Mouse (Mus musculus) liver, adult 2 months (tissue): ENCODE data around the gene Rab31. TPM values are rescaled to one million over a fixed set of nuclear protein-coding genes. Genes with fewer than 3 reads are reported as not detected.

ENCODE experiments used
- DNase-seq: peaks from one replicate; pipeline ENCODE4 v3.0.0-alpha.2; 2011; ENCODE audit warnings: low read depth, low spot score; ENCODE audit errors: extremely low read depth
- H3K27ac ChIP-seq: fragments of 200-500 bp; replicated peaks from 2 replicates; pipeline ENCODE4 v1.5.1; 2012; ENCODE audit warnings: low read depth, mild to moderate bottlenecking, control low read depth, inconsistent platforms, low read length; ENCODE audit not compliant: insufficient read depth
- H3K27me3 ChIP-seq: fragments of 200-500 bp; 2 replicates; pipeline ENCODE4 v1.6.1; 2012; ENCODE audit warnings: mild to moderate bottlenecking, moderate library complexity, low read length, inconsistent platforms; ENCODE audit not compliant: control insufficient read depth, insufficient read depth
- H3K36me3 ChIP-seq: fragments of 200-500 bp; 2 replicates; pipeline ENCODE4 v1.6.1; 2012; ENCODE audit warnings: low read length, inconsistent platforms; ENCODE audit not compliant: control insufficient read depth, insufficient read depth
- H3K4me1 ChIP-seq: fragments of 200-500 bp; 2 replicates; pipeline ENCODE4 v1.6.1; 2011; ENCODE audit warnings: low read length; ENCODE audit not compliant: control insufficient read depth, insufficient read depth
- H3K4me3 ChIP-seq: fragments of 200-500 bp; 2 replicates; pipeline ENCODE4 v1.5.1; 2011; ENCODE audit warnings: low read depth, mild to moderate bottlenecking, control low read depth, low read length, moderate library complexity; ENCODE audit not compliant: insufficient read depth
- H3K79me2 ChIP-seq: fragments of 200-500 bp; 2 replicates; pipeline ENCODE4 v1.6.1; 2012; ENCODE audit warnings: inconsistent platforms, mild to moderate bottlenecking, low read length, moderate library complexity; ENCODE audit not compliant: control insufficient read depth, insufficient read depth
- H3K9ac ChIP-seq: fragments of 200-500 bp; 2 replicates; pipeline ENCODE4 v1.6.1; 2012; ENCODE audit warnings: low read depth, mild to moderate bottlenecking, control low read depth, inconsistent platforms, low read length
- CTCF ChIP-seq: fragments of 200-500 bp; IDR thresholded peaks from 2 replicates; pipeline ENCODE4 v1.5.1; 2011; ENCODE audit warnings: low read depth, low read length, control low read depth
- POLR2A ChIP-seq: fragments of 200-500 bp; IDR thresholded peaks from 2 replicates; pipeline ENCODE4 v1.6.1; 2011; ENCODE audit warnings: low read length, control low read depth; ENCODE audit not compliant: insufficient read depth; ENCODE audit errors: extremely low read depth
- WGBS: fragments of 180-500 bp; shearing (Covaris S2); methylation state at CpG from one replicate; pipeline ENCODE4 v1.1.7; 2018; 5-methylcytosine and 5-hydroxymethylcytosine counted together
- polyA plus RNA-seq: library from polyadenylated mRNA; depleted of rRNA; stranded (reverse); fragments of >200 nt; gene quantifications from 2 replicates; pipeline ENCODE4 v1.2.3, GENCODE M21; 2012
- total RNA-seq: library from RNA; depleted of rRNA; stranded (reverse); fragments of >200 nt; gene quantifications from 2 replicates; pipeline ENCODE4 v1.2.3, GENCODE M21; 2014

Gene Rab31
- total and polyA plus RNA-seq, 2 experiments: 3.5 to 5.4 TPM

- Histone ChIP-seq H3K36me3 (no peaks in the 10 kb centered on the region), H3K4me1 (peaks cover 5% of the 10 kb centered on the region; the same call in 1 of the 2 replicates), H3K27me3 (no peaks in the 10 kb centered on the region), H3K9ac (peak within 1 kb of the TSS; percentile 93), H3K27ac (peak within 1 kb of the TSS; percentile 93), H3K79me2 (peaks cover 16% of the 10 kb centered on the region; the same call in 1 of the 2 replicates), H3K4me3 (peak within 1 kb of the TSS; percentile 80)
- WGBS: 2% methylated on average over 76 of the region's 81 CpGs
- TF ChIP-seq POLR2A: 0 out of 2 replicates have a peak, but pooled peaks have one; percentile 5
- TF ChIP-seq CTCF: peak; percentile 43; the same call in 1 of the 2 replicates
- peak; percentile 76 for DNase-seq
Observed at GRCm38 (mm10) chr17:65782551-65783141, 10.1 kb upstream of the Rab31 start, which contains the start of gene Ppp4r1. Ppp4r1 (plus strand) TSS chr17:65782573.

- DNase-seq: no peak
- Histone ChIP-seq H3K27ac (no peak overlapping the region), H3K79me2 (peaks cover 7% of the 10 kb centered on the region; the same call in 1 of the 2 replicates), H3K36me3 (no peaks in the 10 kb centered on the region), H3K4me1 (peaks cover 5% of the 10 kb centered on the region; the same call in 1 of the 2 replicates), H3K4me3 (no peak overlapping the region), H3K9ac (no peak overlapping the region), H3K27me3 (no peaks in the 10 kb centered on the region)
- WGBS: 96% methylated on average over 2 of the region's 2 CpGs
- TF ChIP-seq POLR2A (no peak), CTCF (no peak)
Observed at GRCm38 (mm10) chr17:65780970-65781369, 8.4 kb upstream of the Rab31 start.

GRCm38 (mm10) chr17:65777461-65777860 lies 4.9 kb upstream of the Rab31 start:
- DNase-seq: no peak
- Histone ChIP-seq H3K4me1 (peaks cover 6% of the 10 kb centered on the region), H3K36me3 (no peaks in the 10 kb centered on the region), H3K4me3 (no peak overlapping the region), H3K79me2 (no peaks in the 10 kb centered on the region), H3K27ac (no peak overlapping the region), H3K9ac (no peak overlapping the region), H3K27me3 (no peaks in the 10 kb centered on the region)
- TF ChIP-seq POLR2A: no peak
- no peak for TF ChIP-seq CTCF
- 95% methylated on average over 4 of the region's 4 CpGs for WGBS

- no peak for DNase-seq
- 92% methylated on average over 1 of the region's 1 CpGs for WGBS
- H3K4me1 ChIP-seq: peaks cover 8% of the 10 kb centered on the region
Observed at GRCm38 (mm10) chr17:65776228-65776627, 3.7 kb upstream of the Rab31 start.

GRCm38 (mm10) chr17:65774439-65774838 lies 1.9 kb upstream of the Rab31 start:
- no peak for DNase-seq
- no peak for TF ChIP-seq CTCF
- TF ChIP-seq POLR2A: no peak
- WGBS: 60% methylated on average over 7 of the region's 7 CpGs

More at GRCm38 (mm10) chr17:65776228-65776627, 3.7 kb upstream of the Rab31 start:
- Histone ChIP-seq H3K9ac (no peak overlapping the region), H3K4me3 (no peak overlapping the region), H3K27ac (no peak overlapping the region), H3K27me3 (no peaks in the 10 kb centered on the region), H3K36me3 (no peaks in the 10 kb centered on the region), H3K79me2 (no peaks in the 10 kb centered on the region)
- TF ChIP-seq CTCF (no peak), POLR2A (no peak)

GRCm38 (mm10) chr17:65773617-65774016 lies 1.1 kb upstream of the Rab31 start:
- no peak overlapping the region for H3K9ac ChIP-seq
- H3K79me2 ChIP-seq: peaks cover 5% of the 10 kb centered on the region; the same call in 1 of the 2 replicates
- no peaks in the 10 kb centered on the region for H3K36me3 ChIP-seq
- H3K27ac ChIP-seq: no peak overlapping the region
- TF ChIP-seq POLR2A: no peak
- peak; percentile 29; the same call in 1 of the 2 replicates for TF ChIP-seq CTCF
- no peak overlapping the region for H3K4me3 ChIP-seq
- 54% methylated on average over 4 of the region's 4 CpGs for WGBS
- H3K27me3 ChIP-seq: no peaks in the 10 kb centered on the region
- H3K4me1 ChIP-seq: peaks cover 8% of the 10 kb centered on the region
- peak; percentile 55 for DNase-seq

More at GRCm38 (mm10) chr17:65774439-65774838, 1.9 kb upstream of the Rab31 start:
- no peak overlapping the region for H3K4me3 ChIP-seq
- H3K27ac ChIP-seq: no peak overlapping the region
- no peaks in the 10 kb centered on the region for H3K27me3 ChIP-seq
- peaks cover 8% of the 10 kb centered on the region for H3K4me1 ChIP-seq
- peaks cover 5% of the 10 kb centered on the region; the same call in 1 of the 2 replicates for H3K79me2 ChIP-seq
- H3K36me3 ChIP-seq: no peaks in the 10 kb centered on the region
- no peak overlapping the region for H3K9ac ChIP-seq
